Mouse (Mus musculus) skeletal muscle tissue, adult 2 months (tissue): ENCODE measurements around the gene Rpusd4.

ENCODE experiments used
- DNase-seq: peaks from one replicate; pipeline ENCODE4 v3.0.0-alpha.2; 2012; ENCODE audit warnings: low read depth, low spot score

Rpusd4 gene

GRCm38 (mm10) chr9:35267146-35267975 lies at the start of gene Rpusd4, which contains the start of gene Fam118b:
TSS of gene Rpusd4 (plus strand) at chr9:35267865.
TSS of gene Fam118b (minus strand) at chr9:35267805.
- peak; percentile 91 for DNase-seq

- DNase-seq: peak; percentile 70
These were observed 49.7 kb upstream of the Rpusd4 start for GRCm38 (mm10) chr9:35217963-35218362.

- DNase-seq: no peak
These were observed 44.2 kb upstream of the Rpusd4 start for GRCm38 (mm10) chr9:35223466-35223865.

- peak; percentile 74 for DNase-seq
These were observed 39.0 kb upstream of the Rpusd4 start for GRCm38 (mm10) chr9:35228671-35229070.

- DNase-seq: no peak
These were observed 31.7 kb upstream of the Rpusd4 start for GRCm38 (mm10) chr9:35235996-35236395.

- DNase-seq: no peak
These were observed 29.3 kb upstream of the Rpusd4 start for GRCm38 (mm10) chr9:35238371-35238770.

- DNase-seq: peak; percentile 43
These were observed 28.6 kb upstream of the Rpusd4 start for GRCm38 (mm10) chr9:35238915-35239571.

GRCm38 (mm10) chr9:35239734-35240133 lies 27.9 kb upstream of the Rpusd4 start:
- DNase-seq: no peak

GRCm38 (mm10) chr9:35247405-35247804 lies 20.3 kb upstream of the Rpusd4 start:
- no peak for DNase-seq

GRCm38 (mm10) chr9:35249476-35249875 lies 18.2 kb upstream of the Rpusd4 start:
- no peak for DNase-seq

- DNase-seq: no peak
These were observed 10.3 kb upstream of the Rpusd4 start for GRCm38 (mm10) chr9:35257365-35257764.

GRCm38 (mm10) chr9:35262418-35262817 lies 5.2 kb upstream of the Rpusd4 start:
- DNase-seq: no peak

- no peak for DNase-seq
These were observed 4.2 kb upstream of the Rpusd4 start for GRCm38 (mm10) chr9:35263431-35263830.

- no peak for DNase-seq
These were observed 3.2 kb upstream of the Rpusd4 start for GRCm38 (mm10) chr9:35264509-35264908.

GRCm38 (mm10) chr9:35267976-35268715 lies 481 bp downstream of the Rpusd4 start:
- no peak for DNase-seq

- DNase-seq: no peak
These were observed 10.2 kb downstream of the Rpusd4 start for GRCm38 (mm10) chr9:35277855-35278365.

GRCm38 (mm10) chr9:35278451-35278850 lies 10.8 kb downstream of the Rpusd4 start:
- DNase-seq: no peak

- DNase-seq: peak; percentile 65
These were observed 14.6 kb downstream of the Rpusd4 start for GRCm38 (mm10) chr9:35282006-35282850.

GRCm38 (mm10) chr9:35282851-35283200 lies 15.2 kb downstream of the Rpusd4 start:
- no peak for DNase-seq

- no peak for DNase-seq
These were observed 15.9 kb downstream of the Rpusd4 start for GRCm38 (mm10) chr9:35283415-35284069.

- no peak for DNase-seq
These were observed 16.7 kb downstream of the Rpusd4 start for GRCm38 (mm10) chr9:35284351-35284750.
